Mouse (Mus musculus) heart, postnatal 0 days (tissue): ENCODE results near the gene Cdr2l. TPM values are rescaled to one million over a fixed set of nuclear protein-coding genes. Genes with fewer than 3 reads are reported as not detected.

Source experiments
- ATAC-seq: fragments of 200-750 bp; cut with Nextera tagmentation; 2 replicates; pipeline ENCODE4 v1.8.0; 2017; ENCODE audit warnings: low read depth, moderate number of reproducible peaks, moderate library complexity; ENCODE audit not compliant: insufficient read depth
- DNase-seq: peaks from one replicate; pipeline ENCODE4 v3.0.0-alpha.2; 2016; ENCODE audit warnings: low spot score
- H3K27ac ChIP-seq: fragments of 300-500 bp; sonication (generic); 2 replicates; pipeline ENCODE4 v1.5.1; 2014; ENCODE audit warnings: low read depth, mild to moderate bottlenecking
- H3K27me3 ChIP-seq: fragments of 300-500 bp; sonication (generic); 2 replicates; pipeline ENCODE4 v1.6.1; 2014; ENCODE audit warnings: low read length, mixed read lengths; ENCODE audit not compliant: control insufficient read depth, insufficient read depth
- H3K36me3 ChIP-seq: fragments of 300-500 bp; sonication (generic); replicated peaks from 2 replicates; pipeline ENCODE4 v1.6.1; 2014; ENCODE audit warnings: low read length, mixed read lengths; ENCODE audit not compliant: control insufficient read depth, insufficient read depth
- H3K4me1 ChIP-seq: fragments of 300-500 bp; sonication (generic); 2 replicates; pipeline ENCODE4 v1.6.1; 2014; ENCODE audit warnings: antibody characterized with exemption; ENCODE audit not compliant: control insufficient read depth, insufficient read depth
- H3K4me2 ChIP-seq: fragments of 300-500 bp; sonication (generic); 2 replicates; pipeline ENCODE4 v1.6.1; 2014; ENCODE audit warnings: low read depth, mild to moderate bottlenecking, low read length, moderate library complexity
- H3K4me3 ChIP-seq: fragments of 300-500 bp; sonication (generic); 2 replicates; pipeline ENCODE4 v1.5.1; 2014; ENCODE audit warnings: low read depth, low read length
- H3K9ac ChIP-seq: fragments of 300-500 bp; sonication (generic); replicated peaks from 2 replicates; pipeline ENCODE4 v1.6.1; 2014; ENCODE audit warnings: low read depth, low read length, mixed read lengths
- H3K9me3 ChIP-seq: fragments of 300-500 bp; sonication (generic); replicated peaks from 2 replicates; pipeline ENCODE4 v1.6.1; 2016; ENCODE audit warnings: low read length; ENCODE audit not compliant: control insufficient read depth
- CTCF ChIP-seq: IDR thresholded peaks from 2 replicates; pipeline ENCODE4 v1.5.1; 2016; ENCODE audit warnings: antibody characterized with exemption, control low read depth, low read depth
- EP300 ChIP-seq: IDR thresholded peaks from 2 replicates; pipeline ENCODE4 v1.6.1; 2016; ENCODE audit warnings: antibody characterized with exemption, low read depth
- WGBS: fragments of 180-500 bp; shearing (Covaris S2); extraction: QIAGEN DNeasy Blood & Tissue Kit; methylation state at CpG from one replicate; pipeline ENCODE4 v1.1.7; 2014; 5-methylcytosine and 5-hydroxymethylcytosine counted together
- polyA plus RNA-seq: library from polyadenylated mRNA; unstranded; fragments of >200 nt; fragmentation: Nextera tagmentation; extraction: Ambion mirVana; gene quantifications from 2 replicates; pipeline ENCODE4 v1.2.1, GENCODE M21; 2015
- total RNA-seq: library from RNA; depleted of rRNA; stranded (reverse); fragments of >200 nt; gene quantifications from 2 replicates; pipeline ENCODE4 v1.2.3, GENCODE M21; 2014; ENCODE audit warnings: low replicate concordance

Cdr2l gene
- total and polyA plus RNA-seq, 2 experiments from 2014 or later: 5.6 to 23.1 TPM

DNA sequence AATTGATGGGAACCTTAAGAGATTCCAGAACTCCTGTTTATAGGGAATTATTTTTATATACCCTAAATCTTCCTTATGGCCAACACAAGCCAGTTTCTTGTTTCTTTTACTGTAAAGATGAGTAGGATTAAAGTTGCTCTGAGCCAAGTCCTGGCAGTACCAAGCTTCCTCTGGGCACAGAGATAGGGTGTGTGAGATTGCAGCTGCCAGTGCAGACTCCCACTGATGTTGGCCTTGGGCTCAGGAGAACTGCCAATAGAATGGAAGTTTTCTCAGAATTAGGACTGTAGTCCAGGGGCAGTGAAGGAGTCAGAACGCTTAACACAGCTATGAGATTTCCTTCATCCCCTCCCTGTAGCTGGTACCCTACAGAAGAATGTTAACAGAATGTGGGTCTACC is 39.6 kb downstream of the Cdr2l start:
- H3K4me2 ChIP-seq: peak overlapping the region; percentile 94
- no peak for DNase-seq
- WGBS: 52% methylated on average over 1 of the region's 1 CpGs
- 0 out of 2 replicates have a peak overlapping the region, but pooled peaks have one; percentile 92 for H3K9ac ChIP-seq
- H3K27ac ChIP-seq: no peak overlapping the region
- no peak for ATAC-seq
- TF ChIP-seq CTCF (no peak), EP300 (no peak)
- peaks cover 35% of the 10 kb centered on the region for H3K4me1 ChIP-seq
- H3K4me3 ChIP-seq: peak overlapping the region; percentile 87
- H3K36me3 ChIP-seq: peaks cover 43% of the 10 kb centered on the region
- H3K27me3 ChIP-seq: no peaks in the 10 kb centered on the region
- no peaks in the 10 kb centered on the region for H3K9me3 ChIP-seq

DNA sequence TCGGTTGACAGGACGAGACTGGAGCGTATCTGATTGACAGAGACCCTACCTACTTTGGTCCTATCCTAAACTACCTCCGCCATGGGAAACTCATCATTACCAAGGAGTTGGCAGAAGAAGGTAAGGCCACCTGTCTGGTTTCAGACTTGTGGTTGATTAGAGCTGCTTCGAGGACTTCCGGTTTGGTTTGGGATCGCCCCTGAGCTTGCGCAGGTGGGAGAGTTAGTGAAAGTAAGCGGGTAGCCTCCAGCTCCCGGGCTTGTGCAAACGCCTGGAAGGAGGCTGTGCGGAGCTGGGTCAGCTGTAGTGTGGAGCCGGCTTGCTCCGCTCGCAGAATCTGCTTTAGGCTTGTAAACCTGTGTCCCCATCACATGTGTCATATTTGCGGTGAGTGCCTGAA is 40.3 kb downstream of the Cdr2l start:
- TF ChIP-seq EP300: no peak
- TF ChIP-seq CTCF: no peak
- Histone ChIP-seq H3K4me1 (peaks cover 32% of the 10 kb centered on the region), H3K9me3 (no peaks in the 10 kb centered on the region), H3K36me3 (peaks cover 43% of the 10 kb centered on the region), H3K4me3 (no peak overlapping the region), H3K4me2 (peak overlapping the region; percentile 94; the same call in 1 of the 2 replicates), H3K27me3 (no peaks in the 10 kb centered on the region), H3K27ac (no peak overlapping the region), H3K9ac (no peak overlapping the region)
- no peak for ATAC-seq
- WGBS: 92% methylated on average over 16 of the region's 16 CpGs
- DNase-seq: no peak

DNA sequence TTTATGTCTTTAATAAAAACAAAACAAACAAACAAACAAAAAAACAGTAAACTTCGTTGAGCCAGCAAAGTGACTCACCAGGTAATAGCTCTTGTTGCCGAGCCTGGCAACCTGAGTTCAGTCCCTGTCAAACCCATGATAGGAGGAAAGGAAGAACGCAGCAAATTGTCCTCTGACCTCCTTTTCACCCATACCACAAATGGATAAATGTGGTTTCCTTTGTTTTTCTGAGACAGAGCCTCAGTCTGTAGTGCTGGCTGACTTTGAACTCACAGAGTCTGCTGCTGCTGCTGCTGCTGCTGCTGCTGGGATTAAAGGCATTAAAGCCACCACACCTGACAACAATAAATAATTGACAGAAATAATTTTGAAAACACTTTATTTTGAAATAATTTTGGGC is 41.4 kb downstream of the Cdr2l start:
- H3K9me3 ChIP-seq: no peaks in the 10 kb centered on the region
- DNase-seq (no peak), ATAC-seq (no peak)
- H3K4me3 ChIP-seq: no peak overlapping the region
- peaks cover 21% of the 10 kb centered on the region for H3K4me1 ChIP-seq
- 82% methylated on average over 3 of the region's 3 CpGs for WGBS
- no peaks in the 10 kb centered on the region for H3K27me3 ChIP-seq
- peaks cover 39% of the 10 kb centered on the region for H3K36me3 ChIP-seq
- no peak overlapping the region for H3K9ac ChIP-seq
- H3K4me2 ChIP-seq: no peak overlapping the region
- no peak for TF ChIP-seq EP300
- TF ChIP-seq CTCF: no peak
- H3K27ac ChIP-seq: no peak overlapping the region

DNA sequence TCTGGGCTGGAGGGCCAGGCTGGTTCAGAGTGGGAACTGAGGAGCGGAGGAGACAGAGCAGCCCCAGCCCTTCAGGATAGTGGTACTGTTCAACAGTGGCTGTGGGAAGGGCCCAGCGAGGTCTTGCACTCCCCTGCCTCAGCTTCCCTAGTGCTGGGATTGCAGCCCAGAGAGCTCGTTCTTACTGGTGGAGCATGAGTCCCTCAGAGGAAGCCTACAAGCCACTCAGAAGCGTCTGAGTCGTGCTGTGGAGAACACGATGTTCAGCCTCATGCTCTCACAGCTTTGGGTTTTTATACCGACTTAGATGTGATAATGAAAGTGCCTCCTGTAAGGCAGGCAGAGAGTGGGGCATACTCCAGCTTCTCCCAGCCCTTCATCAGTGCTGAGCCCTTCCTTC is 43.0 kb downstream of the Cdr2l start:
- Histone ChIP-seq H3K36me3 (peaks cover 45% of the 10 kb centered on the region), H3K4me2 (no peak overlapping the region), H3K4me3 (no peak overlapping the region), H3K4me1 (peaks cover 10% of the 10 kb centered on the region), H3K9me3 (no peaks in the 10 kb centered on the region), H3K27ac (no peak overlapping the region; the same call in 1 of the 2 replicates), H3K9ac (no peak overlapping the region), H3K27me3 (no peaks in the 10 kb centered on the region)
- ATAC-seq (no peak), DNase-seq (no peak)
- 84% methylated on average over 7 of the region's 7 CpGs for WGBS
- no peak for TF ChIP-seq CTCF
- no peak for TF ChIP-seq EP300

DNA sequence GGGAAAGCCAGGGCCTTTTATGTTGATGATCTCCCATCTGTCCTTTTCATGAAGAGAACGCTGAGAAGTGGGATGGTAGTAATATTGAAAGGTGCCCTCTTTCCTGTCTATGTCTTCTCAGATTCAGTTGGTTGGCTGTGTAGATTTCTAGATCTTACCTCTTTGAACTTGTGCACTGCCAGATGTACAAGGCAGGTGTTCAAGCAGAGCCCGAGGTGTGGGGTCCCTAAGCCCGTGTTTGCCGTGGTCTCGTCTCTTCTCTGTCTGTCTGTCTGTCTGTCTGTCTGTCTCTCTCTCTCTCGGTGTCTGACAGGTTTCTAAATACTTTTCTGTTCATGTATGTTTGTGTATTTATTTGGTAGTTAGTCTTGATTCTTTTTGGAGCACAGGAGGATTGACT is 44.0 kb downstream of the Cdr2l start:
- H3K9me3 ChIP-seq: no peaks in the 10 kb centered on the region
- no peaks in the 10 kb centered on the region for H3K27me3 ChIP-seq
- no peak overlapping the region for H3K4me2 ChIP-seq
- H3K9ac ChIP-seq: no peak overlapping the region
- no peak overlapping the region for H3K4me3 ChIP-seq
- TF ChIP-seq EP300: no peak
- TF ChIP-seq CTCF: no peak
- DNase-seq: no peak
- H3K4me1 ChIP-seq: peaks cover 10% of the 10 kb centered on the region
- ATAC-seq: no peak
- H3K27ac ChIP-seq: no peak overlapping the region
- peaks cover 55% of the 10 kb centered on the region for H3K36me3 ChIP-seq
- 90% methylated on average over 6 of the region's 6 CpGs for WGBS
